Mouse (Mus musculus) liver, embryonic 15.5 days (tissue): ENCODE data around the gene Gm17581. TPM values are rescaled to one million over a fixed set of nuclear protein-coding genes. Genes with fewer than 3 reads are reported as not detected.
"Not testable (repeated sequence)": the region's sequence is repeated elsewhere in the genome, so short reads cannot be mapped to it uniquely, and the experiment has no call there.

Experiments used
- ATAC-seq: fragments of 200-750 bp; cut with Nextera tagmentation; 2 replicates; pipeline ENCODE4 v1.8.0; 2017; ENCODE audit warnings: moderate number of reproducible peaks, mild to moderate bottlenecking, moderate library complexity; ENCODE audit not compliant: insufficient read depth
- H3K27ac ChIP-seq: fragments of 300-500 bp; sonication (generic); replicated peaks from 2 replicates; pipeline ENCODE4 v1.5.1; 2015; ENCODE audit warnings: mild to moderate bottlenecking, inconsistent platforms
- H3K27me3 ChIP-seq: fragments of 300-500 bp; sonication (generic); 2 replicates; pipeline ENCODE4 v1.6.1; 2015; ENCODE audit warnings: mild to moderate bottlenecking, inconsistent platforms
- H3K36me3 ChIP-seq: fragments of 300-500 bp; sonication (generic); replicated peaks from 2 replicates; pipeline ENCODE4 v1.6.1; 2015; ENCODE audit warnings: moderate library complexity, mild to moderate bottlenecking, inconsistent platforms
- H3K4me1 ChIP-seq: fragments of 300-500 bp; sonication (generic); replicated peaks from 2 replicates; pipeline ENCODE4 v1.6.1; 2015; ENCODE audit warnings: inconsistent platforms
- H3K4me2 ChIP-seq: fragments of 300-500 bp; sonication (generic); 2 replicates; pipeline ENCODE4 v1.6.1; 2015; ENCODE audit warnings: moderate library complexity, mild to moderate bottlenecking, inconsistent platforms
- H3K4me3 ChIP-seq: fragments of 300-500 bp; sonication (generic); replicated peaks from 2 replicates; pipeline ENCODE4 v1.5.1; 2015; ENCODE audit warnings: mild to moderate bottlenecking, inconsistent platforms
- H3K9ac ChIP-seq: fragments of 300-500 bp; sonication (generic); 2 replicates; pipeline ENCODE4 v1.6.1; 2015; ENCODE audit warnings: moderate library complexity, mild to moderate bottlenecking, inconsistent platforms
- H3K9me3 ChIP-seq: fragments of 300-500 bp; sonication (generic); replicated peaks from 2 replicates; pipeline ENCODE4 v1.6.1; 2016; ENCODE audit warnings: inconsistent platforms
- WGBS: fragments of 180-500 bp; shearing (Covaris S2); methylation state at CpG from one replicate; pipeline ENCODE4 v1.1.7; 2015; ENCODE audit warnings: mixed read lengths; ENCODE audit not compliant: insufficient replicate concordance; 5-methylcytosine and 5-hydroxymethylcytosine counted together
- polyA plus RNA-seq: library from polyadenylated mRNA; unstranded; fragments of >200 nt; fragmentation: Nextera tagmentation; extraction: Ambion mirVana; gene quantifications from 2 replicates; pipeline ENCODE4 v1.2.1, GENCODE M21; 2015

The Gm17581 gene
- not detected in 2 replicates for polyA plus RNA-seq

GRCm38 (mm10) chr2:155735766-155736165 lies at the start of gene Gm17581:
Gm17581 (minus strand) TSS chr2:155735866.
- not testable (repeated sequence) for H3K4me2 ChIP-seq, H3K9ac ChIP-seq, H3K4me1 ChIP-seq, H3K36me3 ChIP-seq, H3K9me3 ChIP-seq, H3K4me3 ChIP-seq, ATAC-seq, H3K27me3 ChIP-seq, H3K27ac ChIP-seq
- 62% methylated on average over 5 of the region's 5 CpGs for WGBS

GRCm38 (mm10) chr2:155784534-155784933 lies 48.9 kb upstream of the Gm17581 start:
- Histone ChIP-seq H3K4me3 (no peak overlapping the region), H3K4me1 (no peaks in the 10 kb centered on the region), H3K27me3 (peaks cover 19% of the 10 kb centered on the region; the same call in 1 of the 2 replicates), H3K4me2 (no peak overlapping the region), H3K9ac (no peak overlapping the region), H3K36me3 (no peaks in the 10 kb centered on the region), H3K27ac (no peak overlapping the region), H3K9me3 (no peaks in the 10 kb centered on the region)
- ATAC-seq, result no peak
- WGBS, result 60% methylated on average over 6 of the region's 6 CpGs

- ATAC-seq, result no peak
- H3K27me3 ChIP-seq, result peaks cover 52% of the 10 kb centered on the region
- no peaks in the 10 kb centered on the region for H3K9me3 ChIP-seq
- no peak overlapping the region for H3K4me3 ChIP-seq
- H3K9ac ChIP-seq, result no peak overlapping the region
- H3K4me1 ChIP-seq, result no peaks in the 10 kb centered on the region
- H3K4me2 ChIP-seq, result no peak overlapping the region
- no peak overlapping the region for H3K27ac ChIP-seq
- 61% methylated on average over 3 of the region's 3 CpGs for WGBS
- H3K36me3 ChIP-seq, result no peaks in the 10 kb centered on the region
Observed at GRCm38 (mm10) chr2:155779506-155779905, 43.8 kb upstream of the Gm17581 start.

DNA sequence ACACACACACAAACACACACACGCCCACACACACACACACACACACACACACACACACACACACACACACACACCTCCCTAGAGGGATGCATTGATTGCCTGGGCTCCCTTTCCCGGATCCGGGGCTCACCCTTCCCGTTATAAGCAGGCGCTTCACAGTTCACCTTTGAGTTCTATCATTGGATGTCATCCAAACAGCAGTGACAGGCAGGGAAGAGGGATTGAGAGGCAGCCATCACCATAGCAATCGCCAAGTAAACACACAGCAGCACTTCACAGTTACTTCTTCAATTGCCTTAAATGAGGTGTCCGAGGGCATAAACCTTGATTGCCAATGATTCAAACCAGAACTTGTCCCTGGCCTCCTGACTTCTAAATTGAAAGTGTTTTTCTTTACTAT lies 43.4 kb upstream of the Gm17581 start:
- H3K4me2 ChIP-seq, result no peak overlapping the region
- H3K9ac ChIP-seq, result no peak overlapping the region
- no peaks in the 10 kb centered on the region for H3K4me1 ChIP-seq
- H3K36me3 ChIP-seq, result no peaks in the 10 kb centered on the region
- H3K27ac ChIP-seq, result no peak overlapping the region
- no peak for ATAC-seq
- H3K9me3 ChIP-seq, result no peaks in the 10 kb centered on the region
- no peak overlapping the region for H3K4me3 ChIP-seq
- H3K27me3 ChIP-seq, result peaks cover 56% of the 10 kb centered on the region
- WGBS, result 38% methylated on average over 7 of the region's 7 CpGs

DNA sequence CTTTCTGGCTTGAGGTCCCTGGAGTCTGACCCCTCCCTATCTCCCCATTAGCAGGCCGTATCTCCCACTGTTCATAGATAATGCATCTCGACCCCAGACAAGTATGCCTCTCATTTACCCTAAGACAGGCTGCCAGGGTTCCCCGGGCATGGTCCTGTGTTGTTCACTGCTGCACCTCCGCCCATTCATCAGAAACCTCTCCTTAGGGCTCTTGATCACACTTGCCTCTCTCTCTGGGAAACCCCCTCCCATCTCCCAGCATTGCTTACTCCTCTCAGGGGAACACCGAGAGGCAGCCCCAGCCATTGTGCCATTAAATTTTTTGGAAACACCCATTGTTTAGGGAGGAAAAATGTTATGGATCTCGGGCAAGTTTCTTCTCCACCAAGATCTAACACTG lies 42.3 kb upstream of the Gm17581 start:
- no peaks in the 10 kb centered on the region for H3K4me1 ChIP-seq
- H3K36me3 ChIP-seq, result no peaks in the 10 kb centered on the region
- no peak overlapping the region for H3K4me3 ChIP-seq
- no peaks in the 10 kb centered on the region for H3K9me3 ChIP-seq
- no peak overlapping the region for H3K27ac ChIP-seq
- H3K4me2 ChIP-seq, result no peak overlapping the region
- WGBS, result 56% methylated on average over 6 of the region's 6 CpGs
- H3K27me3 ChIP-seq, result peaks cover 67% of the 10 kb centered on the region
- no peak for ATAC-seq
- no peak overlapping the region for H3K9ac ChIP-seq

- ATAC-seq, result no peak
- H3K4me2 ChIP-seq, result no peak overlapping the region
- H3K9me3 ChIP-seq, result no peaks in the 10 kb centered on the region
- H3K27ac ChIP-seq, result no peak overlapping the region
- no peak overlapping the region for H3K4me3 ChIP-seq
- H3K36me3 ChIP-seq, result no peaks in the 10 kb centered on the region
- H3K9ac ChIP-seq, result no peak overlapping the region
- WGBS, result 67% methylated on average over 4 of the region's 4 CpGs
- H3K27me3 ChIP-seq, result peaks cover 71% of the 10 kb centered on the region
- H3K4me1 ChIP-seq, result no peaks in the 10 kb centered on the region
Observed at GRCm38 (mm10) chr2:155777688-155777985, 42.0 kb upstream of the Gm17581 start.

DNA sequence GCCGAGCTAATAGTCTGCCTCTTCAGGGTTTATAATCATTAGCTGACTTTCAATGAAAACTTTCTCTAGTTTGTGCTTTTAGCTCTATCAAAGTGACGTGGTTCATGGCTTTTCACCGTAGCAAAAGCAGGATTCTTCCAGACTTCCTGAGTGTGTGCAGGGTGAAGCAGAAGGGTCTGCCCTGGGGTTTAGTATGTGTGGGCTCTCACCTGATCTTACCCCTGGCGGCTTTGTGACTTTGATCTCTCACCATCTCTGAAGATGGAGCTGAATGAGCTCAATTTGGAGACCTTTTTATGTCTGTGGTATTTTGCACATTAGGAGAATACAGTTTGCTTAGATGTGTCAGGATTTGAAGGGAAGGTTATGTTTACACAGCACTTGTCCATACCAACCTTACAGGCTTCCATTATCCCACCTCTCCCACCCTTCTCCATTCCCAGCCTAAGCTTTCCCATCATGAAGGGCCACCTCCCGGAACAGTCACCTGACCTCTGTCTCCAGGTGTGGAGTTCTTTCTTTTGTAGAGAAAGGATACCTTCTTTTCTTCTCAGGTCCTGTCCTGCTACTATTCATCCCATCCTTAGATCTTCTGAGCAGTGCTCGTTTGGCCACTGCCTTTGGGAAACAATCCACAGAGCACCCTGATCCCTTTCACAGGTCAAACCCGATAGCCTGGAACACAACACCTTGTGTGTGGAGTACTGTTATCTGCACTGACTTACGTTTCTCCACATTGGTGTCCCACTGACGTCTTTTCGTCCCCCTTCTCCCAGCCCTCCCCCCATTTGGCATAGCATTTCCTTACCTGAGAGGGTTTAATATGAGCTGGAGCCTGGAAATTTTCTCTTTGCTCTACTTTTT lies 41.4 kb upstream of the Gm17581 start:
- no peak overlapping the region for H3K4me3 ChIP-seq
- ATAC-seq, result no peak
- no peaks in the 10 kb centered on the region for H3K4me1 ChIP-seq
- WGBS, result 52% methylated on average over 10 of the region's 10 CpGs
- peaks cover 77% of the 10 kb centered on the region for H3K27me3 ChIP-seq
- H3K4me2 ChIP-seq, result no peak overlapping the region
- no peak overlapping the region for H3K27ac ChIP-seq
- H3K9ac ChIP-seq, result no peak overlapping the region
- H3K36me3 ChIP-seq, result no peaks in the 10 kb centered on the region
- H3K9me3 ChIP-seq, result no peaks in the 10 kb centered on the region

DNA sequence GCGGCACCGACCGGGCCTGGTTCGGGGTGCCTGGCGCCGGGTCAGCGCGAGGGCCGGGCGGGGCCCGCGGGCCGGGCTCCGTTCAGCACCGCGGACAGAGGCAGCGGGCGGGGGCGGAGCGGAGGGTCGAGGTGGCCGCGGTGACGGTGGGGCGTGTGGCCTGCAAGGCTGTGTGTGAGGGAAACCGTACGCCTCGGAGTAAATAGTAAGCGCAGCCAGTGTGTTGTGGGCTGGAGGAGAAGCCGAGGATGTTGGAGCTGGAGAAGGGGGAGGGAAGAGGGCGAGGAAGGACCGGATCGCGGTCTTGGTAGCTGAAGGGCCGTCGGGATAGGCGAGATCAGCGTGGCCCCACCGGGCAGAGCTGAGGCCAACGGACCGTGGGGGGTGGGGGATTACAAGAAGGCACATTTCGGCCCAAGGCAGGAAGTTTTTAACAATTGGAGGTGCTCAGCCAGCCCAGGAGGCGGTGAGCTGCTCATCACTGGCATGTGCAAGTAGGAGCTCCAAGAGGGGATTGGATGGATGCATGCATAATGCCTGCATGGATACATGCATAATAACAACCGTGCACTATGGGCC lies 40.1 kb upstream of the Gm17581 start:
- H3K9ac ChIP-seq, result no peak overlapping the region
- H3K4me1 ChIP-seq, result no peaks in the 10 kb centered on the region
- no peaks in the 10 kb centered on the region for H3K9me3 ChIP-seq
- H3K4me2 ChIP-seq, result peak overlapping the region; percentile 69
- WGBS, result 2% methylated on average over 44 of the region's 44 CpGs
- ATAC-seq, result 0 out of 2 replicates have a peak, but pooled peaks have one; percentile 28
- H3K27ac ChIP-seq, result no peak overlapping the region
- peaks cover 84% of the 10 kb centered on the region for H3K27me3 ChIP-seq
- H3K4me3 ChIP-seq, result peak overlapping the region; percentile 51
- H3K36me3 ChIP-seq, result no peaks in the 10 kb centered on the region

GRCm38 (mm10) chr2:155774927-155775684 lies 39.4 kb upstream of the Gm17581 start, which contains the start of gene Mmp24:
Mmp24 (plus strand) TSS chr2:155775342.
- peaks cover 87% of the 10 kb centered on the region for H3K27me3 ChIP-seq
- ATAC-seq, result no peak

DNA sequence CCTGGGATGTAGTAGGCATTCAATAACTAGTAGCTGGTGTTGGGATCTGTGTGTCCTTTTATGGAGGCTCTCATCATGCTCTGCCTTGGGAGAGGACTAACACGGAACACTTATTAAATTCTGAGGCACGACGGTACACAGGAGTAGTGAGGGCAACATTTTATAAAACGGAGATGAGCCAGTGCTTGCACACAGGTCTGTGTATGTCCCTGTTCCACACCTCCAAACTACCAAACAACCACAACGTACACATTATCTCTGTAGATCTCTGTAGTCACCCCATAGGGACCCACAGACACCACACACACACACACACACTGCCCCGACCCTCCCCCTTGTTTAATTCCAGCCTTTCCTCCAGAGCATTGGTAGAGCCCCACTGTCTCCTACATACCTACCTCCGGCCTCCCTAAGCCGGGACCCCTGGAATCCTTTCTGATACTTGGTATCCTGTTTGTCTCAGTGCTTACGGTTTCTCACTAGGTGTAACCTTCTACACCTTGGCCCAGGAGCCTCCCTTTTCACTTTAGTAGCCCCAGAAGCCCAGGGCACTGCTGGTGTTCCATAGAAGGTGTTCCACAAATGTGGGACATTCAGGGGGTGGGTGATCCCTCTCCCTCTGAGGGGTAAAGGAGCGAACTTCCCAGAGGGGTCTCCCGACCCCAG lies 38.7 kb upstream of the Gm17581 start:
- 46% methylated on average over 11 of the region's 11 CpGs for WGBS
- no peak overlapping the region for H3K4me3 ChIP-seq
- no peaks in the 10 kb centered on the region for H3K4me1 ChIP-seq
- H3K9me3 ChIP-seq, result no peaks in the 10 kb centered on the region
- no peak for ATAC-seq
- no peak overlapping the region for H3K27ac ChIP-seq
- peak overlapping the region; percentile 69 for H3K4me2 ChIP-seq
- no peaks in the 10 kb centered on the region for H3K36me3 ChIP-seq
- no peak overlapping the region for H3K9ac ChIP-seq
- peaks cover 89% of the 10 kb centered on the region for H3K27me3 ChIP-seq

More at GRCm38 (mm10) chr2:155774927-155775684, 39.4 kb upstream of the Gm17581 start, which contains the start of gene Mmp24:
- Histone ChIP-seq H3K4me2 (peak within 1 kb of the TSS; percentile 69), H3K9me3 (no peaks in the 10 kb centered on the region), H3K27ac (no peak within 1 kb of the TSS), H3K4me3 (peak within 1 kb of the TSS; percentile 51), H3K36me3 (no peaks in the 10 kb centered on the region), H3K9ac (no peak within 1 kb of the TSS), H3K4me1 (no peaks in the 10 kb centered on the region)
- 2% methylated on average over 81 of the region's 100 CpGs for WGBS

- no peak overlapping the region for H3K4me2 ChIP-seq
- no peaks in the 10 kb centered on the region for H3K36me3 ChIP-seq
- H3K9me3 ChIP-seq, result no peaks in the 10 kb centered on the region
- H3K4me1 ChIP-seq, result no peaks in the 10 kb centered on the region
- ATAC-seq, result no peak
- 39% methylated on average over 4 of the region's 4 CpGs for WGBS
- no peak overlapping the region for H3K9ac ChIP-seq
- no peak overlapping the region for H3K4me3 ChIP-seq
- H3K27me3 ChIP-seq, result peaks cover 89% of the 10 kb centered on the region
- no peak overlapping the region for H3K27ac ChIP-seq
Observed at GRCm38 (mm10) chr2:155773664-155774063, 38.0 kb upstream of the Gm17581 start.
